Mouse (Mus musculus) MEL (cell line): ENCODE results near the gene Pnmal1. TPM values are rescaled to one million over a fixed set of nuclear protein-coding genes. Genes with fewer than 3 reads are reported as not detected.
A peak's percentile ranks its signal among the peaks of the same experiment; 100 is the strongest.

Experiments
- DNase-seq: peaks from one replicate; pipeline ENCODE4 v3.0.0; 2011; ENCODE audit warnings: low read depth, low spot score
- H3K27ac ChIP-seq: 2 replicates; pipeline ENCODE4 v1.5.1; 2012; ENCODE audit warnings: low read depth, mild to moderate bottlenecking, control low read depth, low read length, moderate library complexity; ENCODE audit not compliant: control insufficient read depth
- H3K27me3 ChIP-seq, 2 experiments: fragments of 150-350 bp in 1 of 2; sonication (generic) in 1 of 2; 2 replicates each; pipeline ENCODE4 v1.6.1; 2012; ENCODE audit warnings: low read length in 2 of 2, mild to moderate bottlenecking in 2 of 2, improper control_type of control experiment in 1 of 2, moderate library complexity in 1 of 2; ENCODE audit not compliant: insufficient read depth in 2 of 2, control insufficient read depth in 1 of 2
- H3K36me3 ChIP-seq, 2 experiments: 2 replicates each; pipeline ENCODE4 v1.6.1; 2012 to 2014; ENCODE audit warnings: low read length in 2 of 2, improper control_type of control experiment in 1 of 2, inconsistent platforms in 1 of 2, mild to moderate bottlenecking in 1 of 2; ENCODE audit not compliant: insufficient read depth in 2 of 2, control insufficient read depth in 1 of 2
- H3K4me1 ChIP-seq, 2 experiments: fragments of 150-350 bp in 1 of 2; sonication (generic) in 1 of 2; 2 replicates each; pipeline ENCODE4 v1.6.1; 2012; ENCODE audit warnings: low read length in 2 of 2, improper control_type of control experiment in 1 of 2, mild to moderate bottlenecking in 1 of 2; ENCODE audit not compliant: insufficient read depth in 2 of 2, control insufficient read depth in 1 of 2
- H3K4me3 ChIP-seq, 2 experiments: fragments of 150-350 bp in 1 of 2; sonication (generic) in 1 of 2; 2 replicates each; pipeline ENCODE4 v1.5.1; 2012; ENCODE audit warnings: low read depth in 2 of 2, low read length in 2 of 2, mild to moderate bottlenecking in 2 of 2, moderate library complexity in 2 of 2, control low read depth in 1 of 2, improper control_type of control experiment in 1 of 2; ENCODE audit not compliant: control insufficient read depth in 1 of 2, insufficient read depth in 1 of 2
- H3K79me2 ChIP-seq: 2 replicates; pipeline ENCODE4 v1.6.1; 2012; ENCODE audit warnings: mild to moderate bottlenecking, low read length, moderate library complexity; ENCODE audit not compliant: control insufficient read depth, poor library complexity, insufficient read depth
- H3K9ac ChIP-seq: 2 replicates; pipeline ENCODE4 v1.6.1; 2012; ENCODE audit warnings: low read depth, mild to moderate bottlenecking, control low read depth, low read length, moderate library complexity; ENCODE audit not compliant: control insufficient read depth, poor library complexity, severe bottlenecking
- H3K9me3 ChIP-seq: fragments of 150-350 bp; sonication (generic); replicated peaks from 2 replicates; pipeline ENCODE4 v1.6.1; 2012; ENCODE audit warnings: mild to moderate bottlenecking, low read length, improper control_type of control experiment, moderate library complexity; ENCODE audit not compliant: insufficient read depth
- CTCF ChIP-seq, 3 experiments: IDR thresholded peaks in 2 of 3; conservative IDR thresholded peaks in 1 of 3; 2 replicates each; pipeline ENCODE4 v1.5.1; 2011 to 2012; ENCODE audit warnings: low read length in 3 of 3, low read depth in 2 of 3, mild to moderate bottlenecking in 2 of 3, improper control_type of control experiment in 1 of 3, inconsistent platforms in 1 of 3, mixed read lengths in 1 of 3, moderate library complexity in 1 of 3; ENCODE audit not compliant: control insufficient read depth in 1 of 3, insufficient read depth in 1 of 3, poor library complexity in 1 of 3, severe bottlenecking in 1 of 3
- E2F4 ChIP-seq: IDR thresholded peaks from 2 replicates; pipeline ENCODE4 v1.6.1; 2011; ENCODE audit warnings: low read depth, low read length, improper control_type of control experiment, borderline replicate concordance
- ELF1 ChIP-seq: IDR thresholded peaks from 2 replicates; pipeline ENCODE4 v1.6.1; 2014; ENCODE audit warnings: low read depth, mild to moderate bottlenecking, inconsistent platforms, low read length, improper control_type of control experiment, moderate library complexity
- EP300 ChIP-seq, 2 experiments: IDR thresholded peaks; 2 replicates each; pipeline ENCODE4 v1.6.1; 2011; ENCODE audit warnings: improper control_type of control experiment in 2 of 2, low read length in 2 of 2, low read depth in 1 of 2, mild to moderate bottlenecking in 1 of 2
- ETS1 ChIP-seq: IDR thresholded peaks from 2 replicates; pipeline ENCODE4 v1.6.1; 2012; ENCODE audit warnings: low read depth, mild to moderate bottlenecking, inconsistent platforms, low read length, improper control_type of control experiment, moderate library complexity
- GABPA ChIP-seq: IDR thresholded peaks from 2 replicates; pipeline ENCODE4 v1.6.1; 2012; ENCODE audit warnings: low read depth, mild to moderate bottlenecking, inconsistent platforms, low read length, improper control_type of control experiment, moderate library complexity
- JUND ChIP-seq: IDR thresholded peaks from 2 replicates; pipeline ENCODE4 v1.6.1; 2011; ENCODE audit warnings: low read depth, mild to moderate bottlenecking, improper control_type of control experiment, low read length
- KAT2A ChIP-seq: conservative IDR thresholded peaks from 2 replicates; pipeline ENCODE4 v1.6.1; 2012; ENCODE audit warnings: low read depth, low read length, improper control_type of control experiment, inconsistent platforms
- MAX ChIP-seq: IDR thresholded peaks from 2 replicates; pipeline ENCODE4 v1.6.1; 2011; ENCODE audit warnings: low read length, improper control_type of control experiment
- MAZ ChIP-seq: IDR thresholded peaks from 2 replicates; pipeline ENCODE4 v1.6.1; 2012; ENCODE audit warnings: low read depth, mild to moderate bottlenecking, inconsistent platforms, low read length, improper control_type of control experiment
- MYB ChIP-seq: IDR thresholded peaks from 2 replicates; pipeline ENCODE4 v1.6.1; 2011; ENCODE audit warnings: mild to moderate bottlenecking, low read depth, low read length, improper control_type of control experiment
- MYC ChIP-seq: IDR thresholded peaks from 2 replicates; pipeline ENCODE4 v1.6.1; 2011; ENCODE audit warnings: low read depth, mild to moderate bottlenecking, low read length, improper control_type of control experiment, moderate library complexity
- NELFE ChIP-seq: IDR thresholded peaks from 2 replicates; pipeline ENCODE4 v1.6.1; 2011; ENCODE audit warnings: low read depth, low read length, improper control_type of control experiment
- POLR2AphosphoS2 ChIP-seq: IDR thresholded peaks from 2 replicates; pipeline ENCODE4 v1.6.1; 2011; ENCODE audit warnings: low read length, improper control_type of control experiment
- POLR2AphosphoS5 ChIP-seq: IDR thresholded peaks from 2 replicates; pipeline ENCODE4 v1.6.1; 2012; ENCODE audit warnings: low read depth, borderline replicate concordance, mild to moderate bottlenecking, inconsistent platforms, low read length, moderate library complexity, mixed read lengths
- RAD21 ChIP-seq: IDR thresholded peaks from 2 replicates; pipeline ENCODE4 v1.6.1; 2011; ENCODE audit warnings: mild to moderate bottlenecking, low read depth, low read length, improper control_type of control experiment
- SIN3A ChIP-seq: IDR thresholded peaks from 2 replicates; pipeline ENCODE4 v1.6.1; 2012; ENCODE audit warnings: low read length, improper control_type of control experiment, inconsistent platforms
- TAL1 ChIP-seq: IDR thresholded peaks from 2 replicates; pipeline ENCODE4 v1.6.1; 2012; ENCODE audit warnings: mild to moderate bottlenecking, inconsistent platforms, low read length, moderate library complexity, mixed read lengths
- TBP ChIP-seq: IDR thresholded peaks from 2 replicates; pipeline ENCODE4 v1.8.0; 2011; ENCODE audit warnings: low read depth, low read length, improper control_type of control experiment
- UBTF ChIP-seq: IDR thresholded peaks from 2 replicates; pipeline ENCODE4 v1.6.1; 2012; ENCODE audit warnings: low read depth, mild to moderate bottlenecking, inconsistent platforms, low read length, improper control_type of control experiment, moderate library complexity, borderline replicate concordance; ENCODE audit not compliant: insufficient read depth
- USF2 ChIP-seq, 2 experiments: IDR thresholded peaks; 2 replicates each; pipeline ENCODE4 v1.6.1; 2011 to 2012; ENCODE audit warnings: improper control_type of control experiment in 2 of 2, low read length in 2 of 2, borderline replicate concordance in 1 of 2, inconsistent platforms in 1 of 2, low read depth in 1 of 2, mild to moderate bottlenecking in 1 of 2; ENCODE audit not compliant: insufficient read depth in 1 of 2
- ZKSCAN1 ChIP-seq: IDR thresholded peaks from 2 replicates; pipeline ENCODE4 v1.6.1; 2012; ENCODE audit warnings: low read depth, mild to moderate bottlenecking, inconsistent platforms, low read length, improper control_type of control experiment, moderate library complexity
- ZMIZ1 ChIP-seq: IDR thresholded peaks from 2 replicates; pipeline ENCODE4 v1.6.1; 2012; ENCODE audit warnings: low read depth, mild to moderate bottlenecking, inconsistent platforms, low read length, improper control_type of control experiment, moderate library complexity
- ZNF384 ChIP-seq: IDR thresholded peaks from 2 replicates; pipeline ENCODE4 v1.6.1; 2012; ENCODE audit warnings: low read depth, mild to moderate bottlenecking, inconsistent platforms, low read length, improper control_type of control experiment
- polyA plus RNA-seq, 2 experiments: library from polyadenylated mRNA; stranded (reverse) in 1 of 2; unstranded in 1 of 2; fragments of >175 nt in 1 of 2; fragments of >200 nt in 1 of 2; gene quantifications; 2 replicates each; pipeline versions ENCODE4 v1.2.1 to v1.2.4; 2012; ENCODE audit warnings: low replicate concordance in 2 of 2, low read depth in 1 of 2; ENCODE audit not compliant: insufficient read length in 2 of 2, insufficient read depth in 1 of 2, missing spikeins in 1 of 2
- total RNA-seq: library from RNA; depleted of rRNA; stranded (reverse); fragments of 300-350 nt; gene quantifications from 2 replicates; pipeline ENCODE4 v1.2.3, GENCODE M21; 2012

Gene Pnmal1
- total and polyA plus RNA-seq, 3 experiments = 0.19 to 0.53 TPM; not detected in 1

GRCm38 (mm10) chr7:16971160-16971559 lies 11.7 kb downstream of the Pnmal1 start:
- peak; percentile 28 for DNase-seq
- Histone ChIP-seq H3K79me2 (no peaks in the 10 kb centered on the region), H3K4me3 (no peak overlapping the region), H3K36me3 (no peaks in the 10 kb centered on the region), H3K27ac (no peak overlapping the region), H3K9me3 (no peaks in the 10 kb centered on the region), H3K4me1 (no peaks in the 10 kb centered on the region), H3K9ac (no peak overlapping the region), H3K27me3 (no peaks in the 10 kb centered on the region)
- TF ChIP-seq KAT2A = no peak
- no peak for TF ChIP-seq TAL1
- TF ChIP-seq ELF1 = no peak
- no peak for TF ChIP-seq SIN3A
- no peak for TF ChIP-seq MAZ
- TF ChIP-seq RAD21 = no peak
- no peak for TF ChIP-seq USF2 (IDR thresholded peaks at IDR 0.05; ENCODE audit: borderline replicate concordance in 1 of 2, insufficient read depth in 1 of 2, low read depth in 1 of 2, low read length in 2 of 2)
- TF ChIP-seq ETS1 = no peak
- no peak for TF ChIP-seq NELFE
- no peak for TF ChIP-seq JUND
- no peak for TF ChIP-seq ZMIZ1

DNA sequence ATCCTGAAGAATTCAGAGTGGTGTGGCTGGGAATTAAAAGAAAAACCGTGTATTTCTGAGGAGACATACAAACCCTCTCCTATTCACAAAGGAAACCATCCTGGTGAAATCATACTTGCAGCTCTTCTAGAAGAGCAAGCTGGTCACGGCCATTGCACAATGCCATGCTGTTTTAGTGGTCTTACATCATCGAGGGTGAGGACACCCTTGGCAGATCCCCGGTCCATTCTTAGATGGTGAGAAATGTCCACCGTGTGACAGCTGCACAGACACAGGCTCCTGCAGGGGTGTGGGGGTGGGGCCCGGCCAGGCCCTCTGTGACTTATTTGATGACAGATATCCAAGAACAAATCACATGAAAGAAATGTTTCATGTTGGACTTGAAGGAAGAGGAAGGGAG lies 14.5 kb downstream of the Pnmal1 start:
- no peak for DNase-seq
- H3K4me3 ChIP-seq = no peak overlapping the region
- no peak overlapping the region for H3K9ac ChIP-seq
- no peak overlapping the region for H3K27ac ChIP-seq
- TF ChIP-seq MYC (no peak), E2F4 (no peak), CTCF (IDR thresholded peaks at IDR 0.05 in 2 of 3, conservative IDR thresholded peaks at IDR 0.05 in 1 of 3; ENCODE audit: control insufficient read depth in 1 of 3, insufficient read depth in 1 of 3, low read depth in 2 of 3, low read length in 3 of 3, poor library complexity in 1 of 3, severe bottlenecking in 1 of 3) (no peak), POLR2AphosphoS2 (no peak), ZMIZ1 (no peak), EP300 (IDR thresholded peaks at IDR 0.05; ENCODE audit: low read depth in 1 of 2, low read length in 2 of 2) (no peak), UBTF (no peak), SIN3A (no peak), ZKSCAN1 (no peak), KAT2A (no peak), TAL1 (no peak), MAX (no peak), POLR2AphosphoS5 (no peak), MYB (no peak), RAD21 (no peak), JUND (no peak), TBP (no peak), GABPA (no peak), ZNF384 (no peak)
- no peaks in the 10 kb centered on the region for H3K4me1 ChIP-seq
- H3K79me2 ChIP-seq = no peaks in the 10 kb centered on the region
- no peaks in the 10 kb centered on the region for H3K9me3 ChIP-seq
- H3K36me3 ChIP-seq = no peaks in the 10 kb centered on the region
- no peaks in the 10 kb centered on the region for H3K27me3 ChIP-seq
